ENCODE assay signal across 7 mouse cellular contexts in genomic region chr6:67267408-67268244, GRCm38 (mm10). TPM values are rescaled to one million over a fixed set of nuclear protein-coding genes. Genes with fewer than 3 reads are reported as not detected.
DNase-seq lines count a peak whose midpoint lies in the region; ATAC-seq and TF ChIP-seq lines count a peak whose summit lies in the region.

No protein-coding gene starts in this region.

- H3K9ac ChIP-seq in hindbrain, embryonic 14.5 days = peak overlapping the region; percentile 88

- intact Hi-C loops in left cerebral cortex, adult 2 months (cut with DNase I) = loop anchor here (2.0 to 5.0 kb wide), 5 partner anchors 37 to 230 kb away; partner anchors contain the start of gene Gadd45a

- no peak for TF ChIP-seq CTCF in left cerebral cortex, adult 2 months (IDR thresholded peaks at IDR 0.05)

- peak overlapping the region; percentile 92 for H3K4me2 ChIP-seq in hindbrain, embryonic 14.5 days (replicated peaks)

- no peaks in the 10 kb centered on the region for H3K27me3 ChIP-seq in hindbrain, embryonic 14.5 days (ENCODE audit: control insufficient read depth, insufficient read depth, low read length)
- no peaks in the 10 kb centered on the region for H3K27me3 ChIP-seq in megakaryocyte, embryonic 14.5 days (replicated peaks)

- no peaks in the 10 kb centered on the region for H3K9me3 ChIP-seq in hindbrain, embryonic 14.5 days (ENCODE audit: control insufficient read depth, low read length)
- H3K9me3 ChIP-seq in megakaryocyte, embryonic 14.5 days = no peaks in the 10 kb centered on the region

- peak; percentile 28 for ATAC-seq in hindbrain, embryonic 14.5 days (ENCODE audit: low FRiP score)

- H3K27ac ChIP-seq in hindbrain, embryonic 14.5 days = peak overlapping the region; percentile 85
- H3K27ac ChIP-seq in left cerebral cortex, adult 2 months = peak overlapping the region; percentile 85

- peak; percentile 42 for DNase-seq in WW6 (ENCODE audit: low read depth, low spot score)
- peak; percentile 45 for DNase-seq in cerebellum, adult 9-10 months
- peak; percentile 14 to 19 for DNase-seq in frontal cortex, postnatal 36 days (ENCODE audit: low spot score in 2 of 2)
- DNase-seq in hindbrain, embryonic 14.5 days (ENCODE audit: low spot score) = peak; percentile 50
- DNase-seq in left cerebral cortex, adult 2 months (ENCODE audit: extremely low spot score in 1 of 2, low spot score in 2 of 2) = peak; percentile 35 to 43
- DNase-seq in right cerebral cortex, postnatal 4 days = peak; percentile 4

- under 1% methylated on average over 55 of the region's 65 CpGs for WGBS in hindbrain, embryonic 14.5 days

- H3K4me3 ChIP-seq in hindbrain, embryonic 14.5 days (replicated peaks; ENCODE audit: low read length) = peak overlapping the region; percentile 87
- H3K4me3 ChIP-seq in left cerebral cortex, adult 2 months = peak overlapping the region; percentile 87
- H3K4me3 ChIP-seq in megakaryocyte, embryonic 14.5 days (replicated peaks) = peak overlapping the region; percentile 99

- H3K36me3 ChIP-seq in hindbrain, embryonic 14.5 days (replicated peaks; ENCODE audit: control insufficient read depth, insufficient read depth) = peaks cover 9% of the 10 kb centered on the region
- H3K36me3 ChIP-seq in megakaryocyte, embryonic 14.5 days (replicated peaks; ENCODE audit: low read length) = peaks cover 16% of the 10 kb centered on the region

- peaks cover 20% of the 10 kb centered on the region for H3K4me1 ChIP-seq in hindbrain, embryonic 14.5 days (replicated peaks; ENCODE audit: control insufficient read depth, insufficient read depth, low read length)
- H3K4me1 ChIP-seq in megakaryocyte, embryonic 14.5 days = peaks cover 31% of the 10 kb centered on the region

RNA-seq across cellular contexts. Expression of gene Serbp1, which starts 29.6 kb away (rescaled TPM):
- 343 and 344 TPM in 2 replicates for polyA plus RNA-seq in hindbrain, embryonic 14.5 days (2014; fragmentation: Nextera tagmentation; extraction: Ambion mirVana)
- total RNA-seq in left cerebral cortex, adult 2 months (2021) = 100 to 1,000 TPM; 188 to 193 TPM
- polyA plus RNA-seq in megakaryocyte, embryonic 14.5 days (2012; ENCODE audit: insufficient read depth, low replicate concordance) = 385 and 1,065 TPM in 2 replicates

Comparison
In these comparisons a context has a peak if more than half of its experiments do, and no peak if none do; other contexts are left out.
1. Peak in every context shown above with its lines: DNase-seq, ATAC-seq, H3K4me3 ChIP-seq and H3K27ac ChIP-seq.